Mouse (Mus musculus): ENCODE results near the gene Fam196b.

Gene Fam196b

DNA sequence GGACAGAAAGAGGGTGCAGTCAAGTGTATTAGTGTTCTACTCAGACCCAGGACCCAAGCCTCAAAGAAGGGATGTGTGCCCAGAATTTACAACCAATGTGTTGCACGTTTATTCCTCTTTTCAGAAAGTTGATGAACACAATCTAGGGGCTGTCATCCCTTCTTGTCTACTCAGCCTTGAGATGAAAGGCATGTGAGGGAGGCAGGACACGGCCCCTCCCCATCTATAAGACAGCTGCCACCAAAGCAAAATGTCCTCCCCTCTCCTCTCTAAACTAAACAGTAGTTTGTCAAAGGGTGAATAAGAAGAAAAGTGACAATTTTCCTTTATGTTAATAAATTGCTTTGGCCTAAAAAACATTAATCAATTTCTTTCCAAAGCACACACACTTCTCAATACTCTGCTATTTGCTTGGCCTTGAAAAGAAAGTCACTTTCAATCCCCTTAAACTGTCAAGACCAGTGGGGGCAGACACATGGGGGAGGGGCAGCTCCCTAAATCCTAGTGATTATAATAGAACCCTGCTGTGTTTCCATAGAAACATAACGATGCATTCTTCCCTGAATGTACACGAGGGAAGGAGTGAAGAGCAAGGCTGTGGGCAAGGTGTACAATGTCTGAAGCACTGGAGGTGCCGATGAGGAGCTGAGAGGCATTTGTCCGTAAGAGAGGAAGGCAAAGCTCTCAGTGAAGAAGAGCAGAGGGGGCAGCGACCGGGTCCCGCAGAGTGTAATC is 101.4 kb downstream of the Fam196b start:
- DNase-seq: no peak

DNA sequence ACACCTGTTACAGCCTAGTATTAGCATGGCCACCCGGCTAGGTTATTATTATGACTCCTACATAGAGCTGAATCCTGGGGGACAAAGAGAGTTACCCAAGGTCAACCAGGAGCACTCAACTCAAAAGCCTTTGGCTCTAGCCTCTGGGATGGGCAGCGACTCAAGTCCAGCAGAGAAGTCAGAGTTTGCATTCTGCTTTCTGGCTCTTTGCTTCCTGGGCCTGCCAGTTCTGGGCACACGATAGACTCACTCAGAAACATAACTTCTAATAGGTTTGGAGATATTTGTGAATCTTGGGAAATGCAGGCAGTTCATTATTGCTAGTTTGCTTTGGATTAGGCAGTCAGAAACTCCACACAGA is 102.0 kb downstream of the Fam196b start:
- DNase-seq: no peak

DNA sequence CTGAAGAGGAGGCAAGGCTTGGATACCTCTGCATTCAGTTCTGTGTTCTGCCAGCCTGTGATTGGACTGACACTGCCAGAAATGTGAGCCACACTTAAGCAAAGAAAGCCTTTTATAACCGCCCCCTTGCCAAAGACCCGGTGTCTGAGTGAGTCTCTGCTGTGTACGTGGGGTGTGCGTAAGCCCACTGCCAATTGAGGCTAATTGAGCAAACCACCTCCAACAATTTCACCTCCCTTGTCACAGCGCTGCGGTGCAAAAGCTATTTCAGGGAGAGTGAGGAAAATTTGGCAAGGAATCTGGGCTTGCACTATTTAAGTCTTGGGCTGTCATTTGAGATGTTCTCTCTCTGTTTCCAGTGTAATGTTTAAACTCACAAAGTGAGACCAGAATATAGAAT is 106.4 kb downstream of the Fam196b start:
- DNase-seq: no peak

DNA sequence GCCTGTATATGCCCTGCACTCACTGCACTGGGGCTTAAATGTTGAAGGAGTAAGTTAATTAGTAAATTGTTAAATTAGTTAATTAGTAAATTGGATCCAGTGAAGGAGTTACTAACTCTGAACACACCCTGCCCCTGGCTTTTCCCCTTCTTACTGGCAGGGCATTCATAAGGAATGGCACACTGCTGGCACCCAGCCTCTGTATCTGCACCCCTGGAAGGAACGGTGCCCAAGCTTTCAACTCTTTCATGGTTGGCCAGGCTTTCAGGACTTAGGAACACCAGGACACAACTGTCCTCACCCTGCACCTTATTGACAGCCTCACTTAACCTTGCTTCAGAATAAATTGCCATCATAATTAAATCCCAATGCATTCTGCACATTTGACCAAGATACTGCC is 109.9 kb downstream of the Fam196b start:
- DNase-seq: no peak

DNA sequence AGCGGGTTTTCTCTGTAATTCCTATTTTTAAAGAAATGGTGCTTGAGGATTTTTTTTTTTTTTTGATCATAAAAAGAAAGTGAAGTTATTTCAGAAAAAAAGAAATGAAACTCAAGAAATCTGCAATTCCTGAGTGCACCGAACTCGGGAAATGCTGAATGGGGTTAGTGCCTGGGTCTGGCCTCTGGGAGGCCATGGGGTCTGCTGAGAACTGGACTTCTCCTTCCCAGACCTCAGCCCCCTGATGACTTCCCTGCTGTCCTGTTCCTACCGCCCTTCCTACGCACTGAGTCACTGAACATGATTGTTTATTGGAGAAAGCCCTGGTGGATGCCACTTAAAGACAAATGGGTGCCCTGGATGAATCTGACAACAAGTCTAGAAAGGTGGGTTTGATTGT is 112.6 kb downstream of the Fam196b start:
- DNase-seq: no peak

DNA sequence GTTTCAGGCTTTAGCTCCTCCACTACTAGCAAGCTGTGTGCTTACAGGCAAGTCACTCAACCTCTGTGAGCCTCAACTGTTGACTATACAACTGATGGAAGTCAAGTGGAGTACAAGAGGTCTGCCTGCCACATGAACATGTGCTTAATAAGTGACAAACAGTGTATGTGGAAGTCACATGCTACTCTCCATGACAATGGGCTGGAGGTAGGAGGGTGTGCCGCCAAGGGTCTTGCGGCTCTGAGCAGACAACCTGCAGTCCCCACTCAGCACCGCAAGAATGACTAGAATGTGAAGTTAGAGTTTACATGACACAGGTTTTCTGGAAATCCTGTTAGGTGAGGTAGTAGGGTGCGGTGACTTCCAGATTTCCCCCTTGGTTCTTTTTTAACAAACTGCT is 116.3 kb downstream of the Fam196b start:
- DNase-seq: no peak

DNA sequence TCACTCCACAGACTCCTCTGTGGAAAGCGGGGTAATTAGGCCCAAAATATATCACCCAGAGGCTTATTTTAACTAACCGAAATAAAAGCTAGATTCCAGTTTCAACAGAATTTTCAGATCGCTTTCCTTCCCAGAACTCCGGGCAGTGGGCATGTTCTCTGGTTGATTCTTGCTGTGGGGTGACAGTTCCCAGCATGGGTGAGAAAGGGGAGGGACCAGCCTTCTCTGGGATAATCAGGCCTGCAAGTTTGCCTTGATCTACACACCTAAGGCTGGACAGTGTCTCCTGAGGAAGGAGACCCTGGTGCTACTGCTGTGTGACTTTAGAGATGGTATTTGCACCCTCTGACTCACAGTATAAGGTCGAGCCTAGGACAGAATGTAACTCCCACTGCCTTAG is 116.7 kb downstream of the Fam196b start:
- no peak for DNase-seq

DNA sequence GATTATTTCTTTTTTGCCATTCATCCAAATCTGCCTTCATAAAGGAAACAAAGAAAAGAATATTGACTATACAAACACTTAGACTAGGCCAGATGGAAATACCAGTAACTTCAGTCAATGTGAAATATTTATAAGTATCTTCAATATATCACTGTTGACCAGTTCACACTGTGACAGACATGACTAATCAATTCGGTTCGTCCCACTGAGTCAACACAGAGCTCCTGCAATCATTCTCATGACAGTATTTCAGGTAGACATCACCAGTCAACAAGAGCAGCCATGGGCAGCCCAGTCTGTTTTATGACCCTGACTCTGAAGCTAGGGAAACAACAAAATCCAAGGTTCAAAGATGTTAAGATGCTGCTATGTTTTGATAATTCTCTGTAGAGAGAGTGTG is 117.4 kb downstream of the Fam196b start:
- DNase-seq: no peak

DNA sequence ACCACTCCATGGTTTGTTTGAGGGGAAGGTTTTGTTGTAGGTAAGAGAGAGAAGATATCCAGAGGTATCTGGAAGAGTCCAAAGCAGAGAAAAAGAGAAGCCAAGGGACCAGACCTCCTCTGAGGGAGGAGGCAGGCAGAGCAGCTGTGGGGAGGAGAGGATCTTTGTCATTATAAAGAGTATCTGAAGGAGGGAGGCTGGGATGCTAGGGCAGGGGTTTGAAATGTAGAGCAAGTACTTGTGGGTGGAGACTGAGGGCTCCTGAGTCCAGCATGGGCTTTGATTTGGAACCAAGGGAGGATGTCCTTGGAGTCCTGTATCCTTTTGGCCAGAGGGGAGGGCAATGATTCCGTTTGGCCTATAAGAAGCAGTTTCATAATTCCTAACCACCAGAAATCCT is 122.8 kb downstream of the Fam196b start:
- DNase-seq: no peak

DNA sequence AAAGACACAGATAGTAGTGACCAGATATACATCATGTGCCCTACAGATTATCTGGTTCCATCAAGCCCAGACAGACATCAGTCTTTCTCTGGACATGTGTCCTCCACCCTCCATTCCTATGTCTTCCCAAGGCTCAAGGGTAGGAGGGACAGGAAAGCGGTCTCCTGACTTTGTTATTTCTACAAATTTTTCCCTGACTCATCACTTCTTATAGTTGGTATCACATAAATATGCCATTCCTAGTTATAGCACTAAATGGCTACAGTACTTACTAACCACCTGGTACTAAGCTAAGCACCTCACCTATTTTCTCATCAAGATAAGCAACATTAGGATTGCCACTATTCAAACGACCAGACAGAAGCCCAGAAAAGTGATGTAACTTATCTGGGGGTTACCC is 123.8 kb downstream of the Fam196b start:
- no peak for DNase-seq

DNA sequence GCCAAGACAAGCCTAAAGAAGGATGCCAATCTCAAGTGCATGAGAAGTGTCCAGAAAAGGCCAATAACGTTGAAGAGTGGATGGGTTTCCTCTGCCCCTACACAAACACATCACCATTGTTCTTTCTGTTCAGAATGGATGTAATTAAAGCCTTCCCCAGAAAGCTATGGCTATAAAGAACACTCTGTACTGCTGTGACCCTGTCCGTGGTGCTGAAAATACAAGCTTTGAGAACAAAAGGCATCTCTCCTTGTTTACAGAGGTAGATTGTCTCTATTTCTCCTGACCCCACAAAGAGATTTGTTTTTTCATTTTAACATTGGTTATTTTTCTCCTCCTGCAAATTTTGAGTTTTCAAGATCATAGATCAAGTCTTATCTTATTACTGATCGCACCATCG is 133.3 kb downstream of the Fam196b start:
- no peak for DNase-seq

DNA sequence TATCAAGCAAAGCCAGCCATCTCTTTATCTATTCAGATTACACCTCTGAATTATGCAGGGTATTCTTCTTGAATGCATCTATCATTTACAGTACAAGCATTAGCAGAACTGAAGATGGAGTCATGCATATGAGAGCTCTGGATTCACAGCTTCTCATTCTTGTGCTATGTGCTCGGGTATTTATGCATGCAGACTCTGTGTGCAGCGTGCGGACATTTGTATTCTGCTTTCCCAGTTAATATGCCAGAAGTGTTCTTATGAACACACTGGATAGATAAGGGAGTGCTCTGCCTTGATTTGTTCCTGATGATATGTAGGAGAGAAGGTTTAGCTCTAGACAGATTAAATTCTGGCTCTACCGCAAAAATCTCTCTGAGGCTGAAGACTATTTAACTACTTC is 135.3 kb downstream of the Fam196b start:
- DNase-seq: no peak

DNA sequence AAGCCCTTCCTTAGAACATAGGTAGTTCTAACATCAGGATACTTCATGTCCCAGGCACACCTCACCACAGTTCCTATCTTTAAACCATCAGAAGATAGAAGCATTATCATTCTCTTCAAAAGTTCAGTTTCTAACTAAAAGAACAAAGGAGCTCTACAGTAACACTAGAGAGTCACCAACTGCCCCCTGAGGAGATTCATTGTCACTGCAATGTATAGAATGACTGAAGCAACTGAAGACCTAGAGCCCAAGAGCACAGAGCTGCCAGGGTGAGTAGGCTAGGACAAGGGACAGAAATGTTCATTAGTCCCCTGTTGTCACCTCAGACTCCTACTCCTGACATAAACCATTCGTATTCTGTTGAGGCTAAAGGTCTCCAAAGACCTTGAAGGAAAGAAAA is 152.4 kb downstream of the Fam196b start:
- DNase-seq: no peak

DNA sequence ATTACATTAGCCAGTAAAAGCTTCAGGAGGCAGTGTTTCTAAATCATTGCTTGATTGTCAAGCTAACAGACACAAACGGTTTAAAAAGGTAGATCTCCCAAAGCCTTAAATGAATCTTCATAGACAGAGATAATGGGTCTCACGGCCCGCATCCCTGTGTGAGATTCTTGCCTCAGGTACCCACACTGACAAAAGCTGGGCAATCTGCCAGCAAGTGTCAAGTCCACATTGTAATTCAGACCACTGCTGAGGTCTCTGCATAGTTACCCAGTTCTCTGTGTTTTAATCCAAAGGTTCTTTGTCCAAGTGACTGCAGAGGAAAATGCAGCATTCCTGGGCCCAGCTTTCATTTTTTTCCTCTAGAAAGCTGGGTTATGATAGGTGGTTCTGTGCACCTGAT is 153.9 kb downstream of the Fam196b start:
- no peak for DNase-seq

DNA sequence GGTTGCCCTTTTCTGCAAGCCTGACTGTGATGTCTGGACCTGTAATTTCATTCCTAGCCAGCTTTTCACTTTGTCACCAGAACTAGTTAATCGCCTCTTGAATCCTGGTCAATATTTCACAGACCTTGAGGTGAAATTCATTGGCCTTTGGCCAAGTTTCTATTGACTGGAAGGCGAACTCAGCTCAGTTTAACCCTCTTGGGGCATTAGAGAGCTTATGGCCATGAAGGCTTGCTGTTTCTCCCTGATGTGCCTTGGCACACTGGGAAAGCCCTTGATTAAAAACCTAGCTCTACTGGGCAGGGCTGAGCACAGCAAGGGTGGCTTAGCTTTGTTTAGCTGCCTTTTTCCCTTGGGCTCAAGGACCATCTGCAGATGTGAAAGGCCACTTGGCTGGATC is 155.2 kb downstream of the Fam196b start:
- no peak for DNase-seq
